Mouse (Mus musculus): ENCODE measurements around the gene Mrpl50.

DNA sequence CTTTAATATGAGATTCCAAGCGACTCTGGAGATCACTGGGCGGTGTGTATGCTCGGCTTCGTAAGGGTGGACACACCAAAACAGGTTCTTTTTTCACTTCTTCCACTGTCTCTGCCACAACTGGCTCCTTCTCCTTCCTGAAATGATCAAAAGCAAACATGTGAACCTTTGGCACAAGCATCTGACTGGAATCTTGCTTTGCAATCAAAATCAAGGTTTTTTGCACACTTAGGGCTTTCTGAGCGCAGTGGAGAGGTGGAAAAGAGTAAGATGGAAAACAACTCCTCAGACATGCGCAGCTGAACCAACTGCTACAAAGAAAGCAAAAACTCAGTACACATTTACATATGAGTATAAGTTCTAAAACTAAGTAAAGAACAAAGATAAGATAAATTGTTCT, 6.5 kb downstream of the Mrpl50 start:
- TF ChIP-seq CEBPB (IDR thresholded peaks at IDR 0.05; ENCODE audit: insufficient read depth, poor library complexity, severe bottlenecking) (no peak), POLR2A (IDR thresholded peaks at IDR 0.05; ENCODE audit: insufficient read length, low read depth) (no peak), USF1 (IDR thresholded peaks at IDR 0.05; ENCODE audit: low read depth) (no peak), MYOD1 (IDR thresholded peaks at IDR 0.05; ENCODE audit: control insufficient read depth in 1 of 3, insufficient read length in 2 of 3, low read depth in 2 of 3) (no peak), TCF12 (IDR thresholded peaks at IDR 0.05; ENCODE audit: insufficient read depth, poor library complexity, severe bottlenecking) (no peak), MYOG (IDR thresholded peaks at IDR 0.05; ENCODE audit: control insufficient read depth in 1 of 3, insufficient read depth in 1 of 3, insufficient read length in 2 of 3, low read depth in 2 of 3) (no peak), MAX (IDR thresholded peaks at IDR 0.05; ENCODE audit: low read depth) (no peak), POLR2AphosphoS2 (IDR thresholded peaks at IDR 0.05; ENCODE audit: insufficient read length, low read depth) (no peak), E2F4 (IDR thresholded peaks at IDR 0.05; ENCODE audit: insufficient read depth) (no peak), REST (IDR thresholded peaks at IDR 0.05; ENCODE audit: insufficient read depth, insufficient read length) (no peak), TCF3 (IDR thresholded peaks at IDR 0.05; ENCODE audit: insufficient read length, low read depth) (no peak), SRF (IDR thresholded peaks at IDR 0.05; ENCODE audit: control insufficient read depth, insufficient read length, low read depth) (no peak)
